Mouse (Mus musculus) erythroblast, adult 5-6 weeks (primary cell): ENCODE measurements around the gene Cox14. TPM values are rescaled to one million over a fixed set of nuclear protein-coding genes. Genes with fewer than 3 reads are reported as not detected.

ENCODE experiments used
- ATAC-seq: replicated peaks from 2 replicates; pipeline ENCODE4 v1.8.0; 2016; ENCODE audit warnings: moderate number of reproducible peaks, mild to moderate bottlenecking, moderate TSS enrichment, inconsistent platforms; ENCODE audit not compliant: poor library complexity, low FRiP score, severe bottlenecking
- total RNA-seq, 2 experiments: library from RNA; stranded (forward) in 1 of 2; stranded (reverse) in 1 of 2; fragments of 150-400 nt in 1 of 2; fragments of 200-764, 138-1000 nt in 1 of 2; gene quantifications; 2 replicates each; pipeline versions ENCODE4 v1.2.3 to v1.2.4; 2015 to 2017; ENCODE audit warnings: low replicate concordance in 2 of 2

The Cox14 gene
- total RNA-seq, 2 experiments from 2014 or later, result 5.6 to 10.4 TPM

DNA sequence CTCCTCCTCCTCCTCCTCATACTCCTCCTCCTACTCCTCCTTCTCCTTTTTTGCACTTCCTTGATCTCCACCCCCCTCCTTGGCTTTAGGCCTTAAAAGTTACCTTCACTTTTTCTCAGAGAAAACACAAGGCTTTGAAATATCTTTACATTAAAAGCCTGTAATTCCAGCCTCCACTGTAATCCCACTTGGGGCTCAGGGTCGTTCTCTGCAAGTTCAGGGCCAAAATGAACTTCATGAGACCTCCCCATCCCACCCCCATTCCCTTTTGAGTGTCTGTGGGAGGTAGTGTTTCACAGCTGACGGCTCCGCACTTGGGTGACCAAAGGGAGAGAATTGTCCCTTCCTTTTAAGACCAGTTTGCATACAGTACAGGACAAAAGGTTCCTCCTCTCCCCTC lies 47.5 kb downstream of the Cox14 start:
- ATAC-seq, result no peak

Other genes with a start within 250 kb of the Cox14 start
- not detected in 2 replicates for gene Faim2, start 197.5 kb upstream of the Cox14 start, total RNA-seq (2015; ENCODE audit: low replicate concordance)
- gene Faim2, start 197.5 kb upstream of the Cox14 start, total RNA-seq (2017; ENCODE audit: low replicate concordance), result 0.09 and 0.14 TPM in 2 replicates
- gene Aqp2, start 146.6 kb upstream of the Cox14 start, total RNA-seq (2015; ENCODE audit: low replicate concordance), result not detected in 2 replicates
- not detected in 2 replicates for gene Aqp2, start 146.6 kb upstream of the Cox14 start, total RNA-seq (2017; ENCODE audit: low replicate concordance)
- not detected in 2 replicates for gene Aqp5, start 134.8 kb upstream of the Cox14 start, total RNA-seq (2015; ENCODE audit: low replicate concordance)
- not detected in 2 replicates for gene Aqp5, start 134.8 kb upstream of the Cox14 start, total RNA-seq (2017; ENCODE audit: low replicate concordance)
- not detected in 2 replicates for gene Aqp6, start 124.2 kb upstream of the Cox14 start, total RNA-seq (2015; ENCODE audit: low replicate concordance)
- not detected in 2 replicates for gene Aqp6, start 124.2 kb upstream of the Cox14 start, total RNA-seq (2017; ENCODE audit: low replicate concordance)
- 34.9 and 47.3 TPM in 2 replicates for gene Racgap1, start 74.0 kb upstream of the Cox14 start, total RNA-seq (2015; ENCODE audit: low replicate concordance)
- gene Racgap1, start 74.0 kb upstream of the Cox14 start, total RNA-seq (2017; ENCODE audit: low replicate concordance), result 39.6 and 46.4 TPM in 2 replicates
- gene Asic1, start 55.2 kb upstream of the Cox14 start, total RNA-seq (2015; ENCODE audit: low replicate concordance), result not detected in 2 replicates
- gene Asic1, start 55.2 kb upstream of the Cox14 start, total RNA-seq (2017; ENCODE audit: low replicate concordance), result not detected in 2 replicates
- 4.8 and 13.3 TPM in 2 replicates for gene Smarcd1, start 23.5 kb upstream of the Cox14 start, total RNA-seq (2015; ENCODE audit: low replicate concordance)
- gene Smarcd1, start 23.5 kb upstream of the Cox14 start, total RNA-seq (2017; ENCODE audit: low replicate concordance), result 3.9 and 14.8 TPM in 2 replicates
- gene Gm17349, start 20.1 kb upstream of the Cox14 start, total RNA-seq (2015; ENCODE audit: low replicate concordance), result not detected in 2 replicates
- not detected in 2 replicates for gene Gm17349, start 20.1 kb upstream of the Cox14 start, total RNA-seq (2017; ENCODE audit: low replicate concordance)
- gene Gpd1, start 8.1 kb upstream of the Cox14 start, total RNA-seq (2015; ENCODE audit: low replicate concordance), result 0.19 and 0.63 TPM in 2 replicates
- gene Gpd1, start 8.1 kb upstream of the Cox14 start, total RNA-seq (2017; ENCODE audit: low replicate concordance), result 2.1 and 3.6 TPM in 2 replicates
- gene Cers5, start 47.3 kb downstream of the Cox14 start, total RNA-seq (2015; ENCODE audit: low replicate concordance), result 9.2 and 11.3 TPM in 2 replicates
- 1.4 and 5.9 TPM in 2 replicates for gene Cers5, start 47.3 kb downstream of the Cox14 start, total RNA-seq (2017; ENCODE audit: low replicate concordance)
- 1.9 and 2.9 TPM in 2 replicates for gene Lima1, start 149.8 kb downstream of the Cox14 start, total RNA-seq (2015; ENCODE audit: low replicate concordance)
- gene Lima1, start 149.8 kb downstream of the Cox14 start, total RNA-seq (2017; ENCODE audit: low replicate concordance), result 2.8 and 4.7 TPM in 2 replicates
- gene Fam186a, start 241.4 kb downstream of the Cox14 start, total RNA-seq (2015; ENCODE audit: low replicate concordance), result not detected in 2 replicates
- not detected in 2 replicates for gene Fam186a, start 241.4 kb downstream of the Cox14 start, total RNA-seq (2017; ENCODE audit: low replicate concordance)
- 21.3 and 34.0 TPM in 2 replicates for gene Larp4, start 244.4 kb downstream of the Cox14 start, total RNA-seq (2015; ENCODE audit: low replicate concordance)
- 15.3 and 17.3 TPM in 2 replicates for gene Larp4, start 244.4 kb downstream of the Cox14 start, total RNA-seq (2017; ENCODE audit: low replicate concordance)